Mouse (Mus musculus): ENCODE measurements around the gene Faf1.

Faf1 gene

DNA sequence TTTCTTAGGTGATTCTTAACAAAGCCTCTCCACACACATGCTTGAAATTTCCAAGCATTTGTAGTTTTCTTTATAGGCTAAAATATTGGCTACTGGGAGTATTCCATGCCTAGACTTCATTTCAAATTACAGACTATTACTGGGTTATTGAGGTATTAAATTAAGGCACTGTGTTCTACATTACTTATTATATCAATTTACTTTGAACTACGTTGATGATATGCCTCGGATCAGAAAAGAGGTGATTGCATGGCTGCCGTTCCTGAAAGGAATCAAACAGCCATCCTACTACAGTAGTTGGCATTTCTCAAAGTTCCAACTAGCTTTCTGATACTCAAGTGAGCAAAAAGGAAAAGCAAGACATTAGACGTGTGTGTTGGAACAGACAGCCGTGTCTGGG lies 14.1 kb upstream of the Faf1 start:
- in situ Hi-C loops (cut with MboI; ENCODE audit: unreplicated experiment in 2 of 2) = loop anchor here in 1 of 2 experiments (25.0 kb wide), 1 partner anchor 1350 kb away; the partner anchor contains the start of gene Zyg11b

DNA sequence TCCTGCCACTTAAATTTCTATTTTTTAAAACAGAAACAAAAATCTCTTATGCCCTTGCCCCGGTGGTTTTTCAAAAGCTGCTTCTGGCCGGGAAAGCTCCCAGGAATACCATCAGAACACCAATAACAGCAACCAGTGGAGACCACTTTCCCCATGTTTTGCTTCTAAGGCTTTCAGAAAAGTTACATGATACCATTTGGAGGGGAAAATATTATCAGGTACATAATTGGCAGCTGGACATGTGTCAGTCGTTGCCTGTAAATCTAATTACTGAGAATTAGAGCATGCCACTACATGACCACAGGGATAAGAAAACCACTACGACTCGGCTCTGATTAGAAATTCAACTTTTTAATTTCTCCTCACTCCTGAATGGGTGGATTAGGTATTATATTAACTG lies 12.3 kb upstream of the Faf1 start:
- in situ Hi-C loops (cut with MboI; ENCODE audit: unreplicated experiment in 2 of 2) = loop anchor here in 1 of 2 experiments (25.0 kb wide), 1 partner anchor 1352 kb away; the partner anchor contains the start of gene Zyg11b

DNA sequence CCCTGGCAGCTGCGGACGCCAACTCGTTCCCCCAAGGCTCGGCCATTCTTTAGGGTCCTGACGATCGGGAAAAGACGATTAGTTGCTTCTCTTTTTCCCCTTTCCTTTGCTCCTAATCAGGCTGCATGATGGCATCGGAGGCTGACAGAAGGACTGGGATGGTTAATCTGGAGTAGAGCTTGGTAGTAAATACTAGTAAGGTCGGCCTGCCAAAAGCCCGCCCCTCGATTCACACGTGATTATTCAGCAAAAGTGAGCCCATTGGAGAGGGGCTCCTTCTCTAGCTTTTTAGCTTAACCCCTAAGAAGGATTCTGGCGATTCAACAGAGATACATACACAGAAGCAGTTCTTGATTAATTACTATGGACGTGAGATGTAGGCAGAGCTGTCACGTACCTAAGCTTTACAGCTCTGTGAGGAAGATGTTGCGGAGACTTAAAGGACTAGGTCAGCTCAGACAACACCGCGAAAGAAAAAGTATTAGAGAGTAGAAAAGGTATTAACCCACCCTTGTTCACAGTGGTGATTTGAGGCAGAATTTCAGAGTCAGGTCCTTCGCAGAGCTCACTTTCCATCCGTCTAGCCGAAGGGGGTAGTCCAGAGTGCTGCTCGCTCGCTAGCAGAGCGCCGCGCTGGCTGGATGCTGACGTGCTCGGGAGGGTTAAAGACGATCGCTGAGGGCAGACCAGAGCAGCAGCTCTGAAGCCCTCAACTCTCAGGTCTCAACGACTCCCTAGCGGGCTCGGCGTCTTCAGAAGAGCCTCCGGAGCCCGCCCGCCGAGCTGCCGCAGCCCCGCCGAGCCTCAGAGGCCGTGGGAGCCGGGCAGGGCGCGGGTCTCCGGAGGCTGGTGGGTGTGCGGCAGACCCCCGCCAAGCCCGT lies 11.0 kb upstream of the Faf1 start:
- in situ Hi-C loops (cut with MboI; ENCODE audit: unreplicated experiment in 2 of 2) = loop anchor here in 1 of 2 experiments (5.0 to 25.0 kb wide), 2 partner anchors 67 to 1353 kb away; partner anchors contain the start of gene Zyg11b

DNA sequence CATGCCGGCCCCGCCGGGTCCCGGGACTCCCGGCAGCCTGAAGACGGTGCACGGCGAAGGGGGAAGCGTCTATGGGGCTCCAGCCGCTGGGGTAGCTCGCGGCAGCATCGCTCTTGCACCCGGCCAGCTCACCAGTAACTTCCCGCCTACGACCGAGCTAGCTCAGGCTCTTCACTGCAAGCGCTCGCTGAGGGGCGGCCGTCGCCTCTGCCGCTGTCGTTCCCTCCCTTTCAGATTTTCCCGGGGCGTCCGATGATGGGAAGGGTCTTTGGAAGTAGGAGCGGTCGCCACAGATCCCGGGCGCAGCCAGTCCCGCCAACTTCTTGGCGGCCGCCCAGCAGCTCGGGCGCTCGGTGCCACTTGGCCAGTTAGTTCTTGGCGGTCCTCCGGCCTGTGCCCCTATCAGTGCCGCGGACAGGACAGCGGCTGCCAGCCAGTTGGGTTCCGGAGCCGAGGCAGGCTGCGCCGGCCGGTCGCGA lies 10.4 kb upstream of the Faf1 start:
- in situ Hi-C loops (cut with MboI; ENCODE audit: unreplicated experiment in 2 of 2) = loop anchor here in 1 of 2 experiments (5.0 to 25.0 kb wide), 2 partner anchors 66 to 1354 kb away; partner anchors contain the start of gene Zyg11b

DNA sequence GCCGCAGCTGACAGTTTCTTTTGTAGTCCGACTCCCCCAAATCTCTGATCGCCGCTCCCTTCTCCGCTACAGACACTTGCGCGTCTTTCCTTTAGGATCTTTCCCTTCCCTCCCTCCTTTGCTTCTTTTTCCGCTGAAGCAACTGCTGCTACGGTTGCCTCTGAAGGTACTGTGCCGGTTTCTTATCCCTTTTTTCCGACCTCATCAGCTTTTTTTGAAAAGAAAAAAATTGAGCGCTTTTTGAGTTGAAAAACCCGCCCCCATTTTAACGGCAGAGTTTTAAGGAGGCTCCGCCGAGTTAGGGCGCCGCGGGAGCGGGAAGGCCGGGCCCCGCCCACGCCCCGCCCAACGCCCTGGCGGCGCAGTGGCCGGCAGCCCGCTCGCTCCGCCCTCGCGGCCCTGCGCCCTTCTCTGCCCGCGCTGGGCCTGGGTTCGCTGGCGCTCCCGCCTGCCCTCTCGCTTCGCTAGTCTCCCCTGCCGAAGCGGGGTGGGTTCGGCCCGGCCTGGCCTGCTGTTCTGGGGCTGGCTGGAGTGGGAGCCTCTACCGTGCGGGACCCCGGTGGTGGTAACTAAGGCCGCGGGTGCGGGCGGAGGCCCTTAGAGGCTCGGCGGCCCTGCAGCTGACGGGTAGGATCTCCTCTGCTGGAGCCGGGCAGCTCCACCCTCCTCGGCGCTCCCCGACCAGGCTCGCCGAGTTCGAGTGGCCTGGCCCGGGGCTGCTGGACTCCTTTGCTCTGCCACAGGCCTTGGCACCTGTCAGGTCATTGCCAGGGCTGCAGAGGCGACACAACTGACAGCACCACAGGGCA lies 9.7 kb upstream of the Faf1 start, which contains the start of gene Cdkn2c:
Cdkn2c (minus strand) TSS at position 729 of the 809 bp plus-strand sequence.
- in situ Hi-C loops (cut with MboI; ENCODE audit: unreplicated experiment in 2 of 2) = loop anchor here in 1 of 2 experiments (5.0 to 25.0 kb wide), 2 partner anchors 66 to 1354 kb away; partner anchors contain the start of gene Zyg11b

DNA sequence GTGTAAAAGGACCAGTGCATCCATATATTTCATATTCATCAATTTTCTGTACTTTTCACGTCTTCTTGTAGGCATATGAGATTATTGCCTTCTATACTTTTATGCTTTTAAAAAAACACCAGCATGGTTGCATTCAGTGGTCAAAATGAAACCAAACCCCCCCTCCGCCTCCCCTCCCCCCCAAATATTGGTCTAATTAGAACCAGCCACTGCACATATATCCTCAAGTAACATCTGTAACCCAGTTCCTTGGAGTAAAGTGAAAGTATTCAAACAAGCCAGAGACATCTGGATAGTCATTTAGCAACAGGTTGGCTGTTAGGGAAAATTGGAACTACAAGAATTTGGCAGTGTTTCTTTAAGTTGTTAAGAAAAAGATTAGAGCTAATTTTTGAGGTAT lies 8.9 kb upstream of the Faf1 start:
- in situ Hi-C loops (cut with MboI; ENCODE audit: unreplicated experiment in 2 of 2) = loop anchor here in 1 of 2 experiments (5.0 to 25.0 kb wide), 2 partner anchors 65 to 1355 kb away; partner anchors contain the start of gene Zyg11b

DNA sequence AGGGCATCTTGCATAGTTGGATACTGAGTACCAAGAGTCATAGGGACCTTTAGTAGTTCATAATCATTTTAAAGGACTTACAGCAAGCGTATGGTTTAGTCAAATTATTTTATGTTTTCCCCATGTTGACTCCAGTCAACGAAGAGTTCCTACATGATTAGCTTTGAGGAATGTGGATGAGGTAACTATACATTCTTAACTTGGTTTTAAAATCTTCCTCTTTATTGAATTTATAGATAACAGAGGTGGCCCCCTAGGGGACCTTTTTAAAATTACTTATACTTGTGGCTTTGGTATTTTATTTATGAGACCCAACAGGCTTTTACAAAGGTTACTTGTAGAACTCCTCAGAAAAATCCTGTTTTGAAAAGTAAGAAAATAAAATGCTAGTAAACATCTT lies 6.2 kb upstream of the Faf1 start:
- in situ Hi-C loops (cut with MboI; ENCODE audit: unreplicated experiment in 2 of 2) = loop anchor here in 1 of 2 experiments (25.0 kb wide), 1 partner anchor 1358 kb away; the partner anchor contains the start of gene Zyg11b

DNA sequence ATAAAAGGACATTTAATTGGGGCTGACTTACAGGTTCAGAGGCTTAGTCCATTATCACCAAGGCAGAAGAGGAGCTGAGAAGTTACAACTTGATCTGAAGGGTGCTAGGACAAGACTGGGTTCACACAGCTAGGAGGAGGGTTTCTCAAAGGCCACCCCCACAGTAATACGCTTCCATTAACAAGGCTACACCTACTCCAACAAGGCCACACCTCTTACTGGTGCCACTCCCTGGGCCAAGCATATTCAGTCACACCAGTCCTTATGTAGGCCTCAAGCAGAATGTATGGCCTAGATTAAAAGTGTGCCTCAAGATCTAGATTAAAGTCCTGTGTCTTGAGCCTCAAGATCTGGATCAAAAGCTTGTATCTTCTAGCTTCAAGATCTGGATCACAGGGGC lies 4.4 kb upstream of the Faf1 start:
- in situ Hi-C loops (cut with MboI; ENCODE audit: unreplicated experiment in 2 of 2) = loop anchor here in 1 of 2 experiments (25.0 kb wide), 1 partner anchor 1360 kb away; the partner anchor contains the start of gene Zyg11b

DNA sequence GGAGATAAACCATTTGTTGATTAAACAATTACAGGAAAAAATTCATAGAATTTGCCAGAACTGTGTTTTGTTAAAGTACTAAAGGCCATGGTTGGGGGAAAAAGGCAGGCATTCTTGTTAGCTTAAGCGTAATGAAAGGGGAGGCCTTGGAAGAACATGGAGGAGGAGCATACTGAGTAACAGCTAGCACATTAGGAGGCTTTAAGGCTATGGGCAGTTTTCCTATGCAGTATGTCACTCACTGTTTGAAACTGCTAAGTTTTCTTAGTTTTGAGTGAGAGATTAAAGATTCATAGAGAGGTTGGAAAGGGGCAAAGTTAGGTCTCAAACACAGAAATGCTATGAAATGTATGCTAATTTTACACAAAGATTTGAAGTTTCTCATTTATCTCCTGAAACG lies 2.3 kb upstream of the Faf1 start:
- in situ Hi-C loops (cut with MboI; ENCODE audit: unreplicated experiment in 2 of 2) = loop anchor here in 1 of 2 experiments (25.0 kb wide), 1 partner anchor 1362 kb away; the partner anchor contains the start of gene Zyg11b

DNA sequence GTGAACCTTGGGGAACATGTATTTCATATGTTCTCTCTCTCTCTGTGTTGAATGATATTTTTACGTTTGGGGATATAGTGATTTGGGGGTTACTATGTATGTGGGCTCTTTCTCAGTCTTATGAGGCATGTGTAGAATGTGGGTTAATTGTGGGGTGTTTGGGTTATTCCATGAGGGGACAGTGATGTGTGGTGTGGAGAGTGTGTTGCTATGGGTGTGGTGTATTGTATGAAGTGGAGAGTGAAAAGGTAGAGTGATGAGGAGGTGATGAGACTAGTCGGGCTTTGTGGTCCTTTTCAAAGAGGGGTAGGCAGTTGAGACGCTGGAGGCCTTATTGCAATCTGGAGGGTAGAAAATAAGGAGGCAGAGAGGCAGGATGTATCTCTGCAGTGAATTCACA lies 833 bp downstream of the Faf1 start:
- in situ Hi-C loops (cut with MboI; ENCODE audit: unreplicated experiment in 2 of 2) = no loop called here

DNA sequence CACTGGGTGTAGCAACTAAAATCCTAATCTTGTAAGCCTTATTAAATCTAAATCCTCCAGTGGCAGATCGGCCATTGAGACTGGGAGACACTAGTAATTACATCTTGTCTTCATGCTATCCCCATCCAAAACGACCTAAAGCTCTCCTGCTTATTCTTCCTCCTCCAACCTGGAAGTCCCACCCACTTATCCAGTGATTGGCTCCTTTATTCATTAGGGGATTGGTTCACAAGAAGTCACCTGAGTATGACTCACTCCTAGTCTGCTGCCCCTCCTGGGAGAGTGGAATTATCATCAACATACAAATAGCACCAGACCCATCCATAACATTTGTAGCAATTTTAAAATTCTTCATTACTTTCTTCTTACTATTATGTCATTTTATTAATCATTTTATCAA lies 7.2 kb downstream of the Faf1 start:
- in situ Hi-C loops (cut with MboI; ENCODE audit: unreplicated experiment in 2 of 2) = no loop called here

DNA sequence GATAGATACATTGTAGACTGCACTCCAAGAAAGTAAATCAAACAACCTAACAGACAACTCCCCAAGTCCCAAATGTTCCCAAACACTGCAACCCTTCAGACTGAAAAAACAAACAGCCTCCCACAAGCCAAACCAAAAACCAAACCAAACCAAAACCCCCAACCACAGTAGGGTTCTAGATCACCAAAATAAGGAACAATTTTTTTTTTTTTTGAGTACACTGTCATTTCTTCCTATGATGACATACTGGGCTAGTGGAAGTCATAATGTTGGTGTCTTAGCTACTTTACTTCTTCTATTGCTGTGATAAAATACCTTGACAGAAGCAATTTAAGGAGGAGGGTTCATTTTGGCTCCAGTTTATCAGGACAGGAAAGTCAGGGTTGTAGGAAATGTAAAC lies 16.3 kb downstream of the Faf1 start:
- in situ Hi-C loops (cut with MboI; ENCODE audit: unreplicated experiment in 2 of 2) = no loop called here

DNA sequence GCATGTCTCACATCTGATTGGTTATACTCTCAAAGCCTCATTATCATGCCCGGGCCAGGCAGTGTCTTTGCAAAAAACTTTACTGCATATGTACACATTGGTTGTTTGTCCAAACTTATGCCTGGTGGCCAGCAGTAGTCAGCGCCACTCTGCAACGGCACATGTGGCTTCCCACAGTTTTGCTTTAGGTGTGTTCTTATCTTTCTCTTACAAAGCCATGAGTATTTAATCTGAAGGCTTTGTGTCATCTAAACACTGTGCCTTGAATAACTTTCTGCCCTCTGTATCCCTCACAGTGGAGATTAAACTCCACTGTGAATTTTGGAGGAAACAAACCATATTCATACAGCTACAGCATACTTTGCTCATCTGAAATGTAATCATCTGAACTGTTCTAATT lies 24.3 kb downstream of the Faf1 start:
- in situ Hi-C loops (cut with MboI; ENCODE audit: unreplicated experiment in 2 of 2) = loop anchor here (5.0 to 25.0 kb wide), 3 partner anchors 123 to 263 kb away; no protein-coding TSS in a partner anchor

DNA sequence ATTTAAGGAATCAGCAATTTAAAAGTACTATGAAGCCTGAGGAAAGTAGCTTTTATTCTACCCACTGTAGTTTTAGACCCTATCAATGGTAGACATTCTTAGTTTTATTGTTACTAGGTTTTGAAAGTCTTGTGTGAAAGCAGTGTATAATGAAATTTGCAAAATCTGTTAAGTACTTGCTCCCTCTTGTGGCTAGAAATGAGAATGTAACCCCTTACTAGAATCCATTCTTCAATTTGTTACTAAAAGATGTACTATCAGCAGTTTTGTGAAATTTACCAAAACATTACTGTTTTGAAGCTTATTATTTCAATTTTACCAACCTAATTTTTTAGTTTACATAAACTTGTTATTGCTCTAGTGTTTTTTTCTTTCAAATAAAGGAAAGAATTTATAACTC lies 27.2 kb downstream of the Faf1 start:
- in situ Hi-C loops (cut with MboI; ENCODE audit: unreplicated experiment in 2 of 2) = loop anchor here (5.0 to 25.0 kb wide), 3 partner anchors 126 to 266 kb away; no protein-coding TSS in a partner anchor

DNA sequence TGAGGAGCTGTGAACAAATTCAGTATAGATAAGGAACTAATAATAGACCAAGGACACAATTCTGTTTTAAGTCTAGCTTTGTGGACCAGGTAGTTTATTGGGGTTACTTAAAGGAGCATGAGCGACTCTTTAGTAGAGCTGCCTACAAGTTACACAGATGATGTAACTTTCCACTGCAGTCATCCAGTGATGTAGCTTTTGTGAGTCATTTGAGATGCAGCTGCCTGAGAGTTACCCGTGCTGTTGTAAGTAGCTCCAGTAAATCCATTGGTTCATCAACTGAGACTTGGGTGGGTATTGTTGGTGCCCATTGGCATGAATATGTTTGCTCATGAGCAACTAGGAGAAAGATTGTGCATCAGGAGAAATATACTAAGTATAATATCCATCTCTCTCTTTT lies 29.0 kb downstream of the Faf1 start:
- in situ Hi-C loops (cut with MboI; ENCODE audit: unreplicated experiment in 2 of 2) = loop anchor here (5.0 to 25.0 kb wide), 3 partner anchors 128 to 268 kb away; no protein-coding TSS in a partner anchor

DNA sequence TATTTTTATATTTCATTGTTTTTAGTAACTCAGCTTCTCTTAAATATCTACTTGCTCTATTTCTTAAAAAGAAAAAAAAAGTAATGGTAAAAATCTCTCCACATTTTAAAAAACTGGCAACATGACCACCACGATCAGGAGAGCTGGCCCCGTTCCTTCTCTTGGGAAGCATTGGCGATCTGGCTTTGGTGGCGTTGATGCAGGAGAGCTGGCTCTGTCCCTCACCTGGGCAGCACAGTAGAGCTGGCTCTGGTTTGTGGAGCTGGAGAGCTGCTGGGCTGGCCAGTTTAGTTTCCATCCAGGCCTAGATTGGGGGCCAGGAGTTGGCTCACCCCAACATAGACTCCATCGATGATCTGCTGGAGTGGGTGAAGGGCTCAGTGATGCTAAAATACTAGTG lies 42.9 kb downstream of the Faf1 start:
- in situ Hi-C loops (cut with MboI; ENCODE audit: unreplicated experiment in 2 of 2) = loop anchor here in 1 of 2 experiments (25.0 kb wide), 1 partner anchor 282 kb away; no protein-coding TSS in a partner anchor

DNA sequence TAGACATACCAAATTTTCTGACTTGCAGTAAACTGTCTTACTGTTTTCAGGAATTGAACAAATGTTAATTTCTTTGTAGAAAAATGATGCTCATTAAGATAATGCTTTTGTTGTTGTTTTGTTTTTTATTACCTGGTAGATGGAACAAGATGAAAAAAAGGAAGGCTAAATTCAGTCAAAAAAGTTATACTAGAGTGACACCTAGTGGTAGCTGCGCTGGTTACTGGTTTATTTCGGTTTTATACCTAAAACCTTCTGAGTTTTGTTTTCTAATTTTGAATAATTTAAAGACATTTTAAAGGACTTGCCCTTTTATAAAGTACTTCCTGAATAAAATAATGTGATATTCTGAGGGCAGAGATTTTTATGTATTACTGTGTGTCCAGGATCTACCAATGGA lies 52.9 kb downstream of the Faf1 start:
- in situ Hi-C loops (cut with MboI; ENCODE audit: unreplicated experiment in 2 of 2) = loop anchor here (5.0 to 25.0 kb wide), 2 partner anchors 292 to 867 kb away; no protein-coding TSS in a partner anchor

DNA sequence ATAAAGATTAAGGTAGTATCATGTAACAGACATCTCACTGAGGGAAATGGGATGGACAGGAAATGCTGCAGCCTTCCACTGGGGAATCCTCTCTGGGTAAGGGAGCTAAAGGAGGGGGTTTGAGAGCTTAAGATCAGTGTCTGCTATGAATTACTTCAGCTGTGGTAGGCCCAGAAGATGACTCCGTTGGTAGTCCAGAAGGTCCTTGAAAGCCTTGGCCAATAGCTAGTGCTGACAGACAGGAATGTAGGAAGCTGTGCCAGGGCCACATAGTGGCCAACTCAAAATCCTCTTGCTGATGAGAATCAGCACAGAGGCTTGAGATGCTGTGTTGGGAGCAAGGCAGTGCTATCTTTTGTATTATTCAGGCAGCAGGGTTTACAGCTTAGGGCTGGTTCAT lies 59.4 kb downstream of the Faf1 start:
- in situ Hi-C loops (cut with MboI; ENCODE audit: unreplicated experiment in 2 of 2) = loop anchor here in 1 of 2 experiments (25.0 kb wide), 1 partner anchor 873 kb away; no protein-coding TSS in a partner anchor

DNA sequence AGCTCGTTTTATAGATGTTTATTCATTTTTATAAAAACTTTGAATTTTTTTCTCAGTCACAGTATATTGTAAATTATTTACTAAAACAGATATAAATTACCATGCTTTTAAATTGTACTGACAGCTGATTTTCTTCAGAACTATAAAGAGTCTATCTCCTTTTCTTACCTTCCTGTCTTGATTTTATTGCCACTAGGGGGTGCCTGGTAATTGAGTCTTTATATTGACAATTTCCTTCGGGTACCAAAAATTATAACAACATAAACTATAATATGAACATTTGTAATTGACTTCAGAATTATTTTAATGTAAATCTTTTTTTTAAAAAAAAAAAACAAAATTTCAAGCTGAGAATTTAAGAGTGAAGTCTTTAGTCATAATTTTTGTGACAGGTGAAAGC lies 67.6 kb downstream of the Faf1 start:
- in situ Hi-C loops (cut with MboI; ENCODE audit: unreplicated experiment in 2 of 2) = loop anchor here in 1 of 2 experiments (25.0 kb wide), 1 partner anchor 882 kb away; no protein-coding TSS in a partner anchor

DNA sequence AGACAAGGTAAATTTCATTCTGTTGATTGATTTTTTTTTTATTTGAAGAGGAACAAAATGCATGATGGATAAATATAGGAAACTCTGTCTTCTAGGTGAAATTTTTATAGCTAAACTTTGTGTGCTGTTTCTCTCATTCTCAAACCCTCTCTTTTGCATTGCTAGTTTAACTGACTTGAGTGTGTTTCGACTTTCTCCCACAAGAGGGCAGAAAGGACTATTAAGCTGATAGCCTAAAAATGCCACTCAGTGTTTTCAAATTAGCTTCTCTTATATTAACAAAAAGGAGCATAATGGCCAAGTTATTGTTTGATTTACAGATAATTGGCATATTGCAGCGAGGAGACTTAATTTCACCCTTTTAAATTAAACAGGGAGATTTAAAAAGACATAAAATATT lies 82.6 kb downstream of the Faf1 start:
- in situ Hi-C loops (cut with MboI; ENCODE audit: unreplicated experiment in 2 of 2) = loop anchor here (5.0 to 10.0 kb wide), 3 partner anchors 166 to 258 kb away; no protein-coding TSS in a partner anchor
